Mouse (Mus musculus): ENCODE results near the gene Plekhg1.

Gene Plekhg1

DNA sequence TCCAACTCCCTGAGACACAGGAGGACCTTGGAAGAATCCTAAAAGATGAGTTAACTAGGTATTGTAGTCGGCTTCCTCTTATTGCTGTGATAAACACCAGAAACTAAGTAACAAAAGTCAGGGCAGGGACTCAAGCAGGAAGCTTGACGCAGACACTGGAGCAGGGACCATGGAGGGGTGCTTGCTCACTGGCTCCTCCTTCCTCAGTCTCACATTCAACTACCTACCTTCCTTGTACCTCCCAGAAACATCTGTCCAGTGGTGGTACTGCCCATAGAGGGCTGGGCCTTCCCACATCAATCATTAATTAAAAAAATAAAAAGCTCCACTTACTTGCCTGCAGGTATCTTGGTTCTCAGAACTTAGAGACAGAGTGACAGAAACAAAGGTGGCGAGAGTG lies 152.2 kb downstream of the Plekhg1 start:
- DNase-seq = no peak

- DNase-seq = peak; percentile 91
These were observed 157.9 kb downstream of the Plekhg1 start for GRCm38 (mm10) chr10:3898068-3898467.

- DNase-seq = no peak
These were observed 160.3 kb downstream of the Plekhg1 start for GRCm38 (mm10) chr10:3900416-3900956.

DNA sequence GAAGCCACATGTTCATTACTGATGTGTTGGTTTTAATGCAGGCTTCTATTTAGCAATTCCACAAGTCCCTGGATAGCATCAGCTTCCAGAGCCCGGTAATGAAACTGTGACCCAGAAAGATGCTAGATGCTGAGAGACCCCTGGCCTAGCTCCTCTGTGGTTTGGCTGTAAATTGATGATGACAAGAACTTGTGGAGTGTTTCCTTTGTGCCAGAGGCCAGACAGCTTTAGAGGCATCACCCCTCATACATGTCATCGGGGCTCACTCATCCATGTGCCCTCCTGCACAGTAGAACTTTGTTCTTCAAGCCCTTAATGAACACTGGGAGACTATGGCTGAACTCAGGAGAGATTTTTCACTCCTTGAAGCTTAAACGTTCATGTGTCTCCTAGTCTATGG lies 165.6 kb downstream of the Plekhg1 start:
- no peak for DNase-seq

- DNase-seq = no peak
These were observed 173.9 kb downstream of the Plekhg1 start for GRCm38 (mm10) chr10:3914104-3914503.

- peak; percentile 79 for DNase-seq
These were observed 180.4 kb downstream of the Plekhg1 start for GRCm38 (mm10) chr10:3920368-3921152.

- peak; percentile 22 for DNase-seq
These were observed 187.9 kb downstream of the Plekhg1 start for GRCm38 (mm10) chr10:3928008-3928545.

DNA sequence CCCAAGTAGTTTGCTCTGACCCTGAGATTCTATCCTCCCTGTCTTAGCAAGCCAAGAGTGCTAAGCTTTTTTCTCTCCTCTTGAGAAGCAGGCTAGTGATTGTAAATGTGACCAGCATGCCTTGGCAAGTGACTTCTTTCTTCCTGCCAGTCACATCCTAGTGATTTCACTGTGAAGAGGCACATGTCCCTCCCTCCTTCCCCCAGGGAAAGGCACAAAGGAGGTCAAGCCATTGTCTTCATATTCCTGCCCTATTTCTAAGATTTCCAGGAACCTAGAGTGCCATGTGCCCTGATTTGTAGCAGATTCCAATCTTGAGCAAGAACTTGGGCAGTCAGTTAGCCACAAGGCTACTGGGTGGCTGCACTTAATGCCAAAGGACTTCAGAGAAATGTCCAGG lies 191.7 kb downstream of the Plekhg1 start:
- peak; percentile 21 for DNase-seq

DNA sequence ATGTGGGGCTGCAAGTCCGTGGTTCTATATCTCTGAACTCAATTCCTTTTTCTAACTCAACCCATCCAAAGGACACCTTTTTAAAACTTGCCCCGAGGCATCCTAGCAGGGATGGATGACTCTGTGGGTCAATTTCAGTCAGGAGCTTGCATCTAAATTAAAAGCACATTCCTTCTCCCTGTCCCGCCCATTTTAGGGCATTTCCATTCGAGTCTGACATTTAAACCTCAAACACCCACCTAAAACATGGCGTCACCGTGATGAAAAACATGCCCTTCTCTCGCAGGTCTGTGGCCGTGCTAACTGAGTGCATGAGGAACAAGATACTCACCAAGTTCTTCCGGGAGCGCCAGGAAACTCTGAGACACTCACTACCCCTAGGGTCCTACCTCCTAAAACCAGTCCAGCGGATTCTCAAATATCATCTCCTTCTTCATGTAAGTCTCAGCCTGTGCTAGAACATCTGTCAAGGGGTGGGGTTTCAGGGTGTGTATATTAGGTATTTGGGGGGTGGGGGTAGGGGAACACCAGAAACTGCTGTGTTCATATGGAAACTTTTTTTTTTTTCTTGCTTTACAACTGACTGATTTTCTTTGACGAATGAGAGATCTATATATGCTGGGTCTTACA lies 193.3 kb downstream of the Plekhg1 start:
- peak; percentile 60 for DNase-seq

DNA sequence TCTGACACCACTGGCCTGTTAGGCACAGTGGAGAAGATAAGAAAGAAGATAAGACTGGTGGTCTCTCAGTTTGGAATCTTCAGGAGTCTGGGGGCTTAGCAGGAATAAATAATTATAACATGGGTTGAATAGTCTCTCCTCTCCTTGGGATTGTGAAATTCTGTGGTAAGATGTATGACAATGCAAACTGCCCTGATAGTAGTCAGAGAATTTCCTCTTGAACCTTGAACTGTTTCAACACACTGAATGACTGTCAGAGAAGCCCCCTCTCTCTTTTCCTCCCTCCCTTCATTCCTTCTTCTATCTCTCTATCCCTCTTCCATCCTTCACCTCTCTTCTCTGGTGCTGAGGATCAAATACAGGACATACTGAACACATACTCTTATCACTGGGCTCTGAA lies 196.7 kb downstream of the Plekhg1 start:
- DNase-seq = no peak

GRCm38 (mm10) chr10:3939895-3940595 lies 199.9 kb downstream of the Plekhg1 start:
- peak; percentile 77 for DNase-seq

DNA sequence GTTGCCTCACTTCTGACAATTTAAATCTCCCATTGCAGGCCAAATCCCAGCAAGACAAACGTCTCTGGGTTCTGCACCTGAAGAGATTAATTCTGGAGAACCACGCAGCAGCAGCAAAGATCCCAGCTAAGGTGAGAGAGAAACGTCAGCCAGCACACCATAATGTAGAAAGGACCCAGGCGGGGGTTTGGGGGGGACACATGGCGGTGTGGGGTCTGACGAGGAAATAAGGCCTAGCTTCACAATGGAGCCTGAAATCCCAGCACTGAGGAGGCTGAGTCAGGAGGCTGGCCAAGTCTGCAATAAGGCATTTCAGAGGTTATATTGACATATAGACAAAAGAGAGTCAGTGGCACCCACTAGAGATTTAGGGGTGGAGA lies 200.4 kb downstream of the Plekhg1 start:
- DNase-seq = peak; percentile 86

DNA sequence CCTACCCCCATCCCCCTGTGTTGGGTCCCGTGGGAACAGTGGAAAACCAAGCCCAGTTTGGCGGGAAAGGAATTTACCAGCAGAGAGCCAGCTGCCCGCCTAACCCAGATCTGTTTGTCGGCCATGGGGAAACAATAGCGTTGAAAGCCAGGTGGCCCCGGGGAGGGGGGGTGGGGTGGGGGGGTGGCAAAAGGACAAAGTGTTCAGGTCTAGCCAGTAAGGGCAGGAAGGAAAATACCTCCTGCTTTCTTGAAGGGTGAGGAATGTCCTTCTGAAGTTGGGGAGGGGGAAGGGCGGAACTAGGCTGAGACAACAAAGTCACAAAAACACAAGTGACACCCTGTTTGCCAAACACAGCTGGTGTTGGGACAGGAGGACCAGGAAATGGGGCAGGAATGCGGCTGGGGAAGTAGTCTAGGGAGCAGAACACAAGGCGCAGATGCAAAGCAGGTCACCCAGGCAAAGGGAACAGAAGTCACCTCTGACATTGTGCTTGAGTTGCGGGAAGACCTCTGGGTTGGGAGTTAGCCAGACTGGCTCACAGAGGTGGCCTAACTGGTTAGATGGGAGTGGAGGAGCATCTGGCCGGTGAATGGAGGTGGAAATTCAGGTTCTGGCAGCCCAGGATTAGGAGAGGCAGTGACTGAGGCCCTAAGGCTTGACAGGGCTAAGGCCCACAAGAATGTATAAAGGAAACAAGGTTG lies 201.0 kb downstream of the Plekhg1 start:
- peak; percentile 98 for DNase-seq

DNA sequence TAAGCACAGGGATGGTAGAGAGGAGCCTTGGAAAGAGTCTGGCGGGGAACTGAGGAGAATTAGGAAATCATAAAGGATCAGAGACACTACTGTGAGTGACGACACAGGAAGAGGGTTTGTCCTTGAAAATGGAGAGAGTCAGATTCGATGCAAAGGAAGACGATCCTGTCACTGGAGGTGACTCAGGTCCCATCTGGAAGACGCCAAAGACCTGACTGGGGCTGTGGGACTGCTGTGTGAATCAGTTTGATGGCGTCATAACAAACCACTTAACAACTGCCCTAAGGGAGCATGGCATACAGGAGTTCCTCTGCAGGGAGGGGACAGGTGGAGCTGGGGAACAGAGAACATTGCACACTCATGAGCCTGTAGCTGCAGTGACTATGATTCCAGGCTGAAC lies 202.1 kb downstream of the Plekhg1 start:
- DNase-seq = no peak

GRCm38 (mm10) chr10:3943492-3944395 lies 203.6 kb downstream of the Plekhg1 start:
- peak; percentile 82 for DNase-seq

- peak; percentile 53 for DNase-seq
These were observed 206.7 kb downstream of the Plekhg1 start for GRCm38 (mm10) chr10:3946871-3947270.

- DNase-seq = peak; percentile 55
These were observed 207.2 kb downstream of the Plekhg1 start for GRCm38 (mm10) chr10:3947346-3947745.

DNA sequence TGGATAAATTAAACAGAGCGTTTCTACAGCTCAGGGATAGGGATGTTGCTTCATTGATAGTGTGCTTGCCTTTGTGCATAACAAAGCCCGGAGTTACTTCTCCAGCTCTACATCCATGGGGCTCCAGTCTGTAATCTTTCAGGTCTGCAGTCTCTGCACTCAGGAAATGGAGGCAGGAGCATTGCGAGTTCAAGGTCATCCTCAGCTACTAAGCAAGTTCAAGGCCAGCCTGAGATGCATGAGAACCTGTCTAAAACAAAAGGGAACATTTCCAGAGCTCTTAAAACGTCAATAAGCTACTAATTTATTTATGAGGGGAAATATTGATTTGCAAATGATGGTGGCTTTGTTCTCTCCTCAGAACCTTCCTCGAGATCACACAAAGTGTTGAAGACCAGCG lies 209.1 kb downstream of the Plekhg1 start:
- DNase-seq = peak; percentile 36

GRCm38 (mm10) chr10:3956471-3956870 lies 216.3 kb downstream of the Plekhg1 start:
- peak; percentile 75 for DNase-seq

DNA sequence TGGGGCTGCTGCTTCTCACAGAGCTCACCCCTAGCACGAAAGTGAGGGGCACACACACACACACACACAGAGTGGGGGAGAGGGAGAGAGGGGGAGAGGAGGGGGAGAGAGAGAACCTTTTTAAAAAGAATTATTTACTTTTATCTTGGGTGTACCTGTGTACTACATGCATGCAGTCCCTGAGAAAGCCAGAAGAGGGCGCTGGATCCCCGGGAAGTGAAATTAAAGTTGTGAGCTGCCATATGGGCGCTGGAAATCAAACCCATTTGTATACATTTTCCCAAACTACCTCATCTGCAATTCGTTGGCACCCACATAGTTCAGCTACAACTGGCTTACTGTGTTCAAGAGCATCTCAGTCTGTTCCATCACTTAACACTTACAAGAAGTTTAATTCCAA lies 218.4 kb downstream of the Plekhg1 start:
- DNase-seq = peak; percentile 17

- no peak for DNase-seq
These were observed 228.9 kb downstream of the Plekhg1 start for GRCm38 (mm10) chr10:3969026-3969425.

- peak; percentile 86 for DNase-seq
These were observed 232.1 kb downstream of the Plekhg1 start for GRCm38 (mm10) chr10:3972237-3972636.
